Mouse (Mus musculus) regulatory T cell (primary cell): Measurements from ENCODE around the gene Zbtb22.

ENCODE experiments used
- in situ Hi-C: fragments of 300-600 bp; cut with MboI, MseI; formaldehyde crosslinking; loops from one replicate; pipeline ENCODE4 v1.15.1; 2025; ENCODE audit warnings: high pct_unique_total_duplicates

Gene Zbtb22

GRCm38 (mm10) chr17:33957493-33957892, 41.8 kb downstream of the Zbtb22 start:
- in situ Hi-C loops = loop anchor here (5.0 kb wide), 1 partner anchor 65 kb away; the partner anchor contains the start of gene Ring1

GRCm38 (mm10) chr17:33958451-33958850, 42.7 kb downstream of the Zbtb22 start:
- in situ Hi-C loops = loop anchor here (5.0 kb wide), 1 partner anchor 64 kb away; the partner anchor contains the start of gene Ring1

- in situ Hi-C loops = loop anchor here (5.0 kb wide), 1 partner anchor 63 kb away; the partner anchor contains the start of gene Ring1
Measured at GRCm38 (mm10) chr17:33959135-33959534, 43.4 kb downstream of the Zbtb22 start.

GRCm38 (mm10) chr17:33959948-33960347, 44.2 kb downstream of the Zbtb22 start:
- in situ Hi-C loops = loop anchor here (5.0 kb wide), 1 partner anchor 62 kb away; the partner anchor contains the start of gene Ring1

- in situ Hi-C loops = no loop called here
Measured at GRCm38 (mm10) chr17:33962876-33963275, 47.2 kb downstream of the Zbtb22 start.

- in situ Hi-C loops = no loop called here
Measured at GRCm38 (mm10) chr17:33965082-33965845, 49.6 kb downstream of the Zbtb22 start.

- in situ Hi-C loops = no loop called here
Measured at GRCm38 (mm10) chr17:33965846-33966550, 50.3 kb downstream of the Zbtb22 start.

GRCm38 (mm10) chr17:33968489-33968888, 52.8 kb downstream of the Zbtb22 start:
- in situ Hi-C loops = no loop called here
